Mouse (Mus musculus): ENCODE measurements at regions not wholly inside any gene's neighbourhood (a gene's known extent, or its start where the extent isn't known, plus 50 kb on each side); places are given as distances from the start of the nearest gene placed in this dataset.

DNA sequence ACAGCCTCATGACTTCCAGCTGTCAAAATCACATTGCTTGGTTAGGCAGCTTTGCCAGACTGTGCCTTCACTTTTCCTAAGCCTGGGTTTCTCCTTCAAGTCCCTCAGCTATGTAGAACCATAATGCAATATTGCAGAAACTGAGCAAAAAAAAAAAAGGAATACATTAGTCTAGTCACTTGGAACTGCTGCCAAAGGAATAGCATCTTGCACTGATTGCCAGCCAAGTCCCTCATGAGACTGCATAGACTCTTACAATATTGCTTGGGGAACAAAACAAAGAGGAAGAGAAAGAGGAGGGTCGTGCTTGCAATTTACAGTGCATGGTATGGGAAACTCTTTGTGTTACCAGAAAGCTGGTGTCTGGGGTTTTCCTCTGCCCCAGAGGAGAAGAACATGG lies 179.8 kb upstream of the Zfp462 start:
- DNase-seq (ENCODE audit: low read depth, low spot score) (no peak), ATAC-seq (no peak)
- CTCF ChIA-PET, result interaction anchor here (1.0 kb wide), 1 partner anchor 9 kb away, joined by 4 read pairs; no protein-coding TSS in a partner anchor
- H3K27me3 ChIP-seq, result no peaks in the 10 kb centered on the region
- in situ Hi-C loops (cut with MboI; ENCODE audit: low pct_unique_long_range_greater_than_20kb), result no loop called here
- TF ChIP-seq CTCF (IDR thresholded peaks at IDR 0.05), result no peak
- POLR2A ChIA-PET, result no interaction called here

DNA sequence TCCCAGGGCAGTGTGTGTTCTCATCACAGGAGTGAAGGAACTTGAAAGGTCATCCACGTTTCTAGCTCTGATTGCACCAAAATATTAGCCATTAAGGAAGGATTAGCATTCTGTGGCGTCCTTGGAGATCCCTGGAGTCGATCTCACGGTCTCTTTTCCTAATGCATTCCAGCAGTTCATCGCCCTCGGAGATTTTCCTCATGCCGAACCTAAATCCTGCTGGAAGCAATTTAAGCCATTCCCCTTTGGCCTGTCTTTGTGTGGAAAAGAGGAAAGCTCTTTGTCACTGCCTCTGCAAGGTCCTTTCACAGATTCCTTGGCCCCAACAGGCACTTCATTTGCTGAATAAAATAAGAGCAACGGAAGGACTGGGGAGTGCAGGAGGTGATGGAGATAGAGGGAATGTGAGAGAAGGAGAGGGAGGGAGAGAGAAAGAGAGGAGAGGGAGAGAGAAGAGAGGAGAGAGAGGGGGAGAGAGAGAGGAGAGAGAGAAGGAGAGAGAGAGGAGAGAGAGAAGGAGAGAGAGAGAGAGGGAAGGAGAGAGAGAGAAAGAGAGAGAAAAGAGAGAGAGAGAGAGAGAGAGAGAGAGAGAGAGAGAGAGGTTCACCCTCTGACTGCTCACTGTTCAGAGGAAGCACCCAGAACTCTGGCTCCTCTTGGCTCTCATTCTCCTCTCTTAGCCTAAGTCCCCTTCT lies 177.2 kb upstream of the Zfp462 start:
- TF ChIP-seq CTCF (IDR thresholded peaks at IDR 0.05), result no peak
- peak; percentile 99 for ATAC-seq
- ChIA-PET CTCF (interaction anchor here (1.9 kb wide), 1 partner anchor 9 kb away, joined by 5 read pairs; no protein-coding TSS in a partner anchor), POLR2A (no interaction called here)
- H3K27me3 ChIP-seq, result no peaks in the 10 kb centered on the region
- in situ Hi-C loops (cut with MboI; ENCODE audit: low pct_unique_long_range_greater_than_20kb), result no loop called here
- no peak for DNase-seq (ENCODE audit: low read depth, low spot score)

DNA sequence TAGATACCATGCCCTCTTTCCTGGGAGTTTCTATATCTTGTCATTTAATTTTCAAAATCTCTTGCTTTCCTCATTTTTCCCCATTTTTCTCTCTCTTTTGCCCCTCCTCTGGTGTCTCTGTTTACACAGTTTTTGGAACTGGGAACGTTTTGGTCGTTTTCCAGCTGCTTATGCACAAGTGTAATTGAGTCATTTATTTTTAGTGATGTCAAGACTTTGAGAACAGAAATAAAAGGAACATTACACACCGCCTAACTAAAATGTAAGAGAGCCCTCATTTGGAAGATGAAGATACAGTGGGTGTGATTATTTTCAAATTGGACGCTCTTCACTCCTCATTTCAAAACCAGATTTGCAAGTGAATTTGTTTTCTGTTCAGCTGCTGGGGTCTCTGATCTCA lies 176.0 kb upstream of the Zfp462 start:
- no peaks in the 10 kb centered on the region for H3K27me3 ChIP-seq
- CTCF ChIA-PET, result interaction anchor here (1.3 to 1.9 kb wide), 2 partner anchors 8 to 38 kb away, joined by 3 to 5 read pairs; no protein-coding TSS in a partner anchor
- DNase-seq (ENCODE audit: low read depth, low spot score), result no peak
- POLR2A ChIA-PET, result no interaction called here
- TF ChIP-seq CTCF (IDR thresholded peaks at IDR 0.05), result no peak
- ATAC-seq, result no peak
- in situ Hi-C loops (cut with MboI; ENCODE audit: low pct_unique_long_range_greater_than_20kb), result no loop called here

DNA sequence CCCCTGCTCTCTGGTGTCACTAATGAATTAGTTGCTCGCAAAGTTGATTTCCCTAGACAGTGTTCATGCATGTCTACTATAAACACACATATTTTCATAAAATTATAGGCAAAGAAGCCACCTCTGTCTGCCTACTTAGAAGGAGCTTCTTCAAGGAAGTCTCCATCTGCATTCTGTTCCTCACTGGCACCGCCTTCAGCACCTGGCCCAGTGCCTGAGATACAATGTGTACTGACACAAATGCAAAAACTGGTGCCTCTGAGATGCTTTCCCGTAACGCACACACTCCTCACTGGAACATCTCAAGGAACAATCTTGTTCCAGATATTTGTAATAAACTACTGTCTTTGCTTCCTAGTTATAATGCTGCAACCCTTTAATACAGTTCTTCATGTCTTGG lies 170.8 kb upstream of the Zfp462 start:
- no peaks in the 10 kb centered on the region for H3K27me3 ChIP-seq
- no peak for DNase-seq (ENCODE audit: low read depth, low spot score)
- ATAC-seq, result no peak
- in situ Hi-C loops (cut with MboI; ENCODE audit: low pct_unique_long_range_greater_than_20kb), result no loop called here
- CTCF ChIA-PET, result interaction anchor here (1.5 kb wide), 1 partner anchor 9 kb away, joined by 4 read pairs; no protein-coding TSS in a partner anchor
- POLR2A ChIA-PET, result no interaction called here
- no peak for TF ChIP-seq CTCF (IDR thresholded peaks at IDR 0.05)

DNA sequence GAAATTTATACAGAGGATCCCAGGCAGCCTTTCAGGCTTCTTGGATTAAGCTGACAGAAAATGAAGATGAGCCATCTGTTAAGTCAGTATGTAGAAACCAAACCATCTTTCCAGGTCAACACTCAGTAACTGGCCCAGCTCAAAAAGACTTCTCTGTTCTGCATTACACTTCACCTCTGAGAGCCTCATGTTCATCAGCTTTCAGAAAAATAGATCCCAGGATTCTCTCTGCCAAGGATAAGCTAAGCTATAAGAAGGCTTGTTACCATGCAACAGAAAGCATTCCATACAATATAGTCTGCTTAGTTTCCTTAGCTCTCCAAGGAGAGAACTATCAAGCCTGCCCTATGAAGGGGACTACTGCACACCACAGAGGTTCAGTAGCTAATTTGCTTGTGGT lies 170.1 kb upstream of the Zfp462 start:
- in situ Hi-C loops (cut with MboI; ENCODE audit: low pct_unique_long_range_greater_than_20kb), result no loop called here
- no peak for TF ChIP-seq CTCF (IDR thresholded peaks at IDR 0.05)
- CTCF ChIA-PET, result interaction anchor here (1.5 kb wide), 1 partner anchor 10 kb away, joined by 4 read pairs; no protein-coding TSS in a partner anchor
- ATAC-seq (no peak), DNase-seq (ENCODE audit: low read depth, low spot score) (no peak)
- H3K27me3 ChIP-seq, result no peaks in the 10 kb centered on the region
- POLR2A ChIA-PET, result no interaction called here

DNA sequence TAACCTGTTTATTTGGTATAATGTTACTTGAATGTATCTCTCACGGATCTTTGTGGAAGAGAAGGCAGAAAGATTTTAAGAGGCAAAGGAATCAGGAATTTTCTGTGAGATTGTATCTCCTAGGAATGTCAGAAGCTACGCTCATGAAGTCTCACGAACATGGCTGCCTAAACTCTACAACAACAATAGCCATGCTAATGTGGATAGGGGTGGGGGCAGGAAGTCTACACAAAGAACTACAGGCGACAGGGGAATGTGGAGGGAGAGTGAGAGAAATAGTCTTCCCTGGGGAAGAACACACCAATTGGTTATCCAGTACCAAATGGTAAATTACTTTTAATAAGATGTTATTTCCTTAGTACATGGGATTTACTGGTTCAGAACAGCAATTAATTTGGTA lies 164.3 kb upstream of the Zfp462 start:
- ATAC-seq (no peak), DNase-seq (ENCODE audit: low read depth, low spot score) (no peak)
- in situ Hi-C loops (cut with MboI; ENCODE audit: low pct_unique_long_range_greater_than_20kb), result no loop called here
- no peaks in the 10 kb centered on the region for H3K27me3 ChIP-seq
- CTCF ChIA-PET, result no interaction called here
- POLR2A ChIA-PET, result no interaction called here
- TF ChIP-seq CTCF (IDR thresholded peaks at IDR 0.05), result no peak

DNA sequence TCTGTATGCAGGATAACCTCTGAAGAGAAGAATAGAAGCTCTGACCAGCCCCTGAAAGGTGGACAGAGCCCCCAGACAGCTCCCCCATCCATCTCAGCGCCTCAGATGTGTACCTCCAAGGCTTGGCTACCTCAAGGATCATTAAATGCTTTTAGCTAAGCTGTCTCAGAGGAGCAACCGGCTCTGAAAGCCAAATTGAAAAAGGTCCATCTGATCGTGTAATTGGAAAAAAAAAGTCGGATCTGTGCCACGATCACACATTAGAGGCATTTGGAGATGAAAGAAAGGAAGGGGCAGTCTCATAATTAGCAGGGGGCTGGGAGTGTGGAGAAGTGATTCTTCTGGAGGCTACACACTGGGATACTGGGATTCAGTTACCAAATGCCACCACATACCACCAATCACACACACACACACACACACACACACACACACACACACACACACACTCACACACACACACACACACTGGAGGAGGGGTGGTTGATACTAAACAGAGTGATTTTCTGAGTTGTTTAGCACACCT lies 153.6 kb upstream of the Zfp462 start:
- POLR2A ChIA-PET, result no interaction called here
- ATAC-seq (no peak), DNase-seq (ENCODE audit: low read depth, low spot score) (no peak)
- no peak for TF ChIP-seq CTCF (IDR thresholded peaks at IDR 0.05)
- no peaks in the 10 kb centered on the region for H3K27me3 ChIP-seq
- CTCF ChIA-PET, result no interaction called here
- in situ Hi-C loops (cut with MboI; ENCODE audit: low pct_unique_long_range_greater_than_20kb), result no loop called here

DNA sequence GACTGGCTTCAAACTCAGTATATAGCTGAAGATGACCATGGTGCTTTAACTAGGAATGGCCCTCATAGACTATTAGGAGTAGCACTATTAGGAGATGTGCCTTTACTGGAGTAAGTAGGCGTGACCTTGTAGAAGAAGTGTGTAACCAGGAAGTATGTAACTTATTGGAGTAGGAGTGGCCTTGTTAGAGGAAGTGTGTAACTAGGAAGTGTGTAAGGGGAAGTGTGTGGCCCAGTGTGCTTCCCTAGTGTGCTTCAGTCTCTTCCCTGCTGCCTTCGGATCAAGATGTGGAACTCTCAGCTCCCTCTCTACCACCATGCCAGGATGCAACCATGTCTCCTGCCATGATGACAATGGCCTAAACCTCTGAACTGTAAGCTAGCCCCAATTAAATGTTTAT lies 151.0 kb upstream of the Zfp462 start:
- ATAC-seq, result no peak
- ChIA-PET CTCF (no interaction called here), POLR2A (no interaction called here)
- no peaks in the 10 kb centered on the region for H3K27me3 ChIP-seq
- no peak for DNase-seq (ENCODE audit: low read depth, low spot score)
- in situ Hi-C loops (cut with MboI; ENCODE audit: low pct_unique_long_range_greater_than_20kb), result no loop called here
- no peak for TF ChIP-seq CTCF (IDR thresholded peaks at IDR 0.05)

DNA sequence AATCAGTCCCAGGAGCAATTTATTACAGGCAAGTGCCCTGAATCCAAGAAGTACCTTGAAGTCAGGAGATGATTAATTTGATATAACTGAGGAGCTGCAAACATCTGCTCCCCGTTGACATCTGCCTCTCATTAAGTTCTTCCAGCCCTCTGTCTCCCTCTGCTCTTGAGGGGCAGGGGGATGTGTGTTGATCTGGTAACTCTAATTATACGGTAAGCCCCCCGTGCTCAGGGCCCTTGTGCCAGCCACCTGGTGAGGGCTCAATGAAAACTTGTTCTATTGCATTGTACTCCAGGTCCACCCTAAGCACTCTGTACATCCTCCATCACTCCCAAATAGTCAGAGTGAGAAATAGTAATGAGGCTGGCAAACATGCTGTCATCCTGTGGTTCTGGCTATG lies 149.6 kb upstream of the Zfp462 start:
- ChIA-PET CTCF (interaction anchor here (0.8 kb wide), 1 partner anchor 12 kb away, joined by 3 read pairs; no protein-coding TSS in a partner anchor), POLR2A (no interaction called here)
- in situ Hi-C loops (cut with MboI; ENCODE audit: low pct_unique_long_range_greater_than_20kb), result no loop called here
- H3K27me3 ChIP-seq, result no peaks in the 10 kb centered on the region
- ATAC-seq, result no peak
- no peak for TF ChIP-seq CTCF (IDR thresholded peaks at IDR 0.05)
- DNase-seq (ENCODE audit: low read depth, low spot score), result no peak

DNA sequence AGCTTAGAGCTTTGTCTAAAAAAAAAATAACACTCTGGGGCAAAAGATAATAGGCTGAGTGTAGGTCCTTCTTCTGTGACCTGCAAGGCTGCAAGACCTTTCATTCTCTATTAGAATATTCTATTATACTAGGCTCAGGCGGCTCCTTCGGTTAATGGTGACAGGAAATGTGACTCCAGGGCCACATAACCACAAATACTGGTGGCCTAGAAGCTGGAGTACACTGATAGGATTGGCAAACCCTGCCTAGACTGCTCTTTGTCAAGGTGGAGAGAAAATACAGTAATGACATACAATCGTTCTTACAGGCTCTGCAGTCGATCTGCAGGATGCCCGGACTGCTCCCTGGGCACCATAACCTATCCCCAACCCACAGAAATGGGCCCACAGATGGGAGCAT lies 146.3 kb upstream of the Zfp462 start:
- no peak for TF ChIP-seq CTCF (IDR thresholded peaks at IDR 0.05)
- in situ Hi-C loops (cut with MboI; ENCODE audit: low pct_unique_long_range_greater_than_20kb), result no loop called here
- POLR2A ChIA-PET, result no interaction called here
- ATAC-seq, result no peak
- H3K27me3 ChIP-seq, result no peaks in the 10 kb centered on the region
- CTCF ChIA-PET, result no interaction called here
- no peak for DNase-seq (ENCODE audit: low read depth, low spot score)

DNA sequence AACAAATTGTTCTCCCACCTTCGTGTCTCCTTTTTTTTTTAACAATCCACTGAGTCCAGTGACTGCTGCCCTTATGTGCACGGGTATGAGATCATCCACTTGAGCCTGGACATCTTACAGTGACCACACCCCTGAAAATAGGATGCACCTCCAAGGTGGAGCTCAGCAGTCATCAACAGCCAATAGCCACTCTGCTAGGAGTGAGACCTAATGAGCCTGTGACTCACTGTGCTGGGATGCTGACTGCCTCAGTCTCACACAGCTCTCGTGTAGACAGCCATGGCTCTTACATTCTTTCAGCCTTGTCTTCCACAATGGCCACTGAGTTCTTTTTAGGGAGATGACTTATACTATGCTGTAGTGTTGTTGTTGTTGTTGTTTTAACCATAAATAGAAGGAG lies 133.7 kb upstream of the Zfp462 start:
- peak; percentile 69 for ATAC-seq
- no peak for DNase-seq (ENCODE audit: low read depth, low spot score)
- no peak for TF ChIP-seq CTCF (IDR thresholded peaks at IDR 0.05)
- CTCF ChIA-PET, result no interaction called here
- POLR2A ChIA-PET, result no interaction called here
- no peaks in the 10 kb centered on the region for H3K27me3 ChIP-seq
- in situ Hi-C loops (cut with MboI; ENCODE audit: low pct_unique_long_range_greater_than_20kb), result no loop called here
